Mouse (Mus musculus): ENCODE data around the gene Timm17b. TPM values are rescaled to one million over a fixed set of nuclear protein-coding genes. Genes with fewer than 3 reads are reported as not detected.

Gene Timm17b
- polyA plus RNA-seq, 1 experiment from 2014 or later, result 146 TPM

- Histone ChIP-seq H3K4me3 (replicated peaks) (no peak overlapping the region), H3K36me3 (replicated peaks) (peaks cover 21% of the 10 kb centered on the region), H3K4me2 (no peak overlapping the region), H3K27me3 (peaks cover 46% of the 10 kb centered on the region), H3K27ac (no peak overlapping the region), H3K9me3 (0 out of 2 replicates have a peak, but pooled peaks cover 3% of the 10 kb centered on the region), H3K4me1 (peaks cover 5% of the 10 kb centered on the region; the same call in 1 of the 2 replicates), H3K9ac (no peak overlapping the region)
- no peak for ATAC-seq (ENCODE audit: low FRiP score)
- 23% methylated on average over 10 of the region's 10 CpGs for WGBS
These were observed 28.0 kb downstream of the Timm17b start for GRCm38 (mm10) chrX:7927116-7927515.

- 17% methylated on average over 18 of the region's 19 CpGs for WGBS
- no peak for ATAC-seq (ENCODE audit: low FRiP score)
- H3K9ac ChIP-seq, result no peak within 1 kb of the TSS
- no peak within 1 kb of the TSS for H3K4me3 ChIP-seq (replicated peaks)
- no peak within 1 kb of the TSS for H3K27ac ChIP-seq
- no peaks in the 10 kb centered on the region for H3K4me1 ChIP-seq
- no peak within 1 kb of the TSS for H3K4me2 ChIP-seq
- H3K9me3 ChIP-seq, result 0 out of 2 replicates have a peak, but pooled peaks cover 3% of the 10 kb centered on the region
- H3K36me3 ChIP-seq (replicated peaks), result peaks cover 27% of the 10 kb centered on the region
- H3K27me3 ChIP-seq, result peaks cover 34% of the 10 kb centered on the region
These were observed 29.2 kb downstream of the Timm17b start, which contains the start of gene Eras for GRCm38 (mm10) chrX:7928270-7928790. Gene Eras (minus strand): TSS chrX:7928607.

DNA sequence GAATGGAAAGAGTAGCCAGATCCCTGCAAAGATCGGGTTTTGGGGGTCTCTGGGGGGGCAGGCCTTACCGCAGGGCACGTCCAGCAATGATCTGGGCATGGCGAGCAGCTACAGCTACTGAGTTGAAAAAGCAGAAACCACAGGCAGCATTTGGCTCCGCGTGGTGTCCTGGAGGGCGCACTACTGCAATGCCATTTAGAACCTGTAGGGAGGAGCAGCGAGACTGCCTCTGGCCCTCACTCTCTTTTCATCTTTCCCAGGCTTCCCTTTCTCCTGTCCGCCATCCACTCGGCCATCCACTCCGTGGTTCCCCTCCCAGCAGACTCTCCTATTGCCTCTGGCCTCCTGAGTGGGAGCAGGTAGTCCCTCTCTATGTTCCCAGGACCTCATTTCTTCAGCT lies 37.7 kb downstream of the Timm17b start:
- H3K9ac ChIP-seq, result no peak overlapping the region
- no peaks in the 10 kb centered on the region for H3K9me3 ChIP-seq
- H3K4me3 ChIP-seq (replicated peaks), result no peak overlapping the region
- peaks cover 48% of the 10 kb centered on the region for H3K36me3 ChIP-seq (replicated peaks)
- no peak overlapping the region for H3K27ac ChIP-seq
- H3K27me3 ChIP-seq, result no peaks in the 10 kb centered on the region
- 54% methylated on average over 10 of the region's 11 CpGs for whole genome bisulfite sequencing
- H3K4me1 ChIP-seq, result no peaks in the 10 kb centered on the region
- no peak for ATAC-seq (ENCODE audit: low FRiP score)
- H3K4me2 ChIP-seq, result no peak overlapping the region

- WGBS, result 95% methylated on average over 6 of the region's 6 CpGs
- H3K27ac ChIP-seq, result no peak overlapping the region
- no peaks in the 10 kb centered on the region for H3K4me1 ChIP-seq
- H3K4me2 ChIP-seq, result no peak overlapping the region
- no peaks in the 10 kb centered on the region for H3K9me3 ChIP-seq
- H3K36me3 ChIP-seq (replicated peaks), result peaks cover 45% of the 10 kb centered on the region
- H3K9ac ChIP-seq, result no peak overlapping the region
- no peak overlapping the region for H3K4me3 ChIP-seq (replicated peaks)
- ATAC-seq (ENCODE audit: low FRiP score), result no peak
- H3K27me3 ChIP-seq, result no peaks in the 10 kb centered on the region
These were observed 38.5 kb downstream of the Timm17b start for GRCm38 (mm10) chrX:7937667-7938066.

DNA sequence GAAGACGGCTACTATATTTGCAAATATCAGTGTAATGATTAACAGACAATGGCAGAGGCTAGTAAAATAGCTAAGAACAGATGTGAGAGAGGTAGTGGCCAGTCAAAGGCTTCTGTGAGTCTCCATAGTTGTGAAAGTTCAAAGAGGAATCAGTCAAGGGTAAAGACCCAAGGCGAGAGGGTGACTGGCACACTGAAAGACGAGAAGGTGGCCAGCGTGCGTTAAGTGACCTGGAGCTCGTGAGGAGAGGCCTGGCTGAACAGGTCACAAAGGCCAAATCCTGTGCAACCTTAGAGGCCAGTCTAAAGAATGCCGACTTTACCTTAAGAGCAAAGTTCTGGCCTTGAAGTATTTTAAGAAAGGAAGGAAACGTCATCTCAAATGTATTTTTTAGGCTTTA lies 46.5 kb downstream of the Timm17b start:
- ATAC-seq (ENCODE audit: low FRiP score), result no peak
- H3K27ac ChIP-seq, result no peak overlapping the region
- peaks cover 3% of the 10 kb centered on the region; the same call in 1 of the 2 replicates for H3K36me3 ChIP-seq (replicated peaks)
- no peak overlapping the region for H3K4me3 ChIP-seq (replicated peaks)
- peaks cover 5% of the 10 kb centered on the region for H3K4me1 ChIP-seq
- H3K9me3 ChIP-seq, result no peaks in the 10 kb centered on the region
- 56% methylated on average over 8 of the region's 8 CpGs for WGBS
- H3K9ac ChIP-seq, result no peak overlapping the region
- no peaks in the 10 kb centered on the region for H3K27me3 ChIP-seq
- H3K4me2 ChIP-seq, result no peak overlapping the region

DNA sequence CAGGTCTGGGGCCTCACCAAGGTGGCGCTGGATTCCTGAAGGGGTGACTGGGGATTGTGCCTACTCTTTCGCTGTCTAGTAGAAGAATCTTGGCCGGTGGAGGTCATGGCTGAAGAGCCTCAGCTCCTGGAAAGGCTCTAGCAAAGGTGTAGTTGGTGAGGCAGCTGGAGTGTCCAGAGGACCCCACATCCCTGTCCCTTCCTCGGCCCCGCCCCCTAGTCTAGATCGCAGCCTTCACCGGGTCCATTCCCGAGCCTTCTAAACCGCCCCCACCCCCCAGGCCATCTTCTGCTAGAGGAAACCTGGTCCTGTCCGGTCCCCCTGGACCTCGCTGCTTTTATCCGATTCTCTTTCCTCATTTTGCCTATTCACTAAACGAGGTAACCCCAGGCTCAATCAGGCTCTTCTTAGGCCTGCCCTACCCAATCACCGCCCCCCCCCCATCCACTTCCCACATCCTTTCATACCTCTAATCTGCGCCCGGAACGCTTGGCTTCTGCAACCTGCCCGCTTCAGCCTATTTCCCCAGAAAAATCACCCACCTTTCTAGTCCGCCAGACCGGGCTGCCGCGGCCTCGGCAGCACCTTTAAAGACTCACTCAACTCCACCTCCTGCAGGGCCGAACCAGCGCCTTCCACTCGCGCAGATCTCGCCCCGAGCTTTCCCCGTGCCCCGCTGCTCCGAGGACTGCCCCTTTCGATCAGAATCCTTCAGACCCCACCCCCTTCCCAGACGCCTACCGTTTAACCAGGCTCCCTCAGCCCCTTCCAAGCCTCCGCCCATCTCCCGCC lies 48.1 kb downstream of the Timm17b start, which contains the start of gene Hdac6:
Gene Hdac6 (minus strand): TSS at position 782 of the 792 bp plus-strand sequence.
- peak within 1 kb of the TSS; percentile 60 for H3K4me2 ChIP-seq
- no peaks in the 10 kb centered on the region for H3K36me3 ChIP-seq (replicated peaks)
- H3K4me3 ChIP-seq (replicated peaks), result peak within 1 kb of the TSS; percentile 46
- 24% methylated on average over 36 of the region's 37 CpGs for WGBS
- H3K9ac ChIP-seq, result peak within 1 kb of the TSS; percentile 60
- H3K9me3 ChIP-seq, result no peaks in the 10 kb centered on the region
- peaks cover 5% of the 10 kb centered on the region for H3K4me1 ChIP-seq
- peak within 1 kb of the TSS; percentile 50; the same call in 1 of the 2 replicates for H3K27ac ChIP-seq
- peak; percentile 57 for ATAC-seq (ENCODE audit: low FRiP score)
- H3K27me3 ChIP-seq, result no peaks in the 10 kb centered on the region

GRCm38 (mm10) chrX:7947900-7948492 lies 48.8 kb downstream of the Timm17b start:
- Histone ChIP-seq H3K4me3 (replicated peaks) (peak overlapping the region; percentile 46), H3K9ac (no peak overlapping the region), H3K36me3 (replicated peaks) (no peaks in the 10 kb centered on the region), H3K4me1 (peaks cover 5% of the 10 kb centered on the region), H3K27ac (no peak overlapping the region), H3K27me3 (no peaks in the 10 kb centered on the region), H3K4me2 (peak overlapping the region; percentile 60), H3K9me3 (no peaks in the 10 kb centered on the region)
- ATAC-seq (ENCODE audit: low FRiP score), result peak; percentile 99; the same call in 1 of the 2 replicates
- WGBS, result 14% methylated on average over 38 of the region's 38 CpGs

GRCm38 (mm10) chrX:7950091-7950490 lies 50.9 kb downstream of the Timm17b start:
- 98% methylated on average over 7 of the region's 7 CpGs for WGBS
- H3K9me3 ChIP-seq, result no peaks in the 10 kb centered on the region
- H3K4me3 ChIP-seq (replicated peaks), result no peak overlapping the region
- H3K4me2 ChIP-seq, result no peak overlapping the region
- H3K4me1 ChIP-seq, result peaks cover 5% of the 10 kb centered on the region
- H3K36me3 ChIP-seq (replicated peaks), result no peaks in the 10 kb centered on the region
- H3K27me3 ChIP-seq, result no peaks in the 10 kb centered on the region
- ATAC-seq (ENCODE audit: low FRiP score), result no peak
- H3K27ac ChIP-seq, result no peak overlapping the region
- no peak overlapping the region for H3K9ac ChIP-seq

Other genes with a start within 250 kb of the Timm17b start
- 2.0 and 2.6 TPM in 2 replicates for gene Prickle3, start 242.1 kb upstream of the Timm17b start, polyA plus RNA-seq (2016; fragmentation: Nextera tagmentation; extraction: Ambion mirVana)
- 45.5 and 52.0 TPM in 2 replicates for gene Plp2, start 228.0 kb upstream of the Timm17b start, polyA plus RNA-seq (2016; fragmentation: Nextera tagmentation; extraction: Ambion mirVana)
- 0.09 and 0.19 TPM in 2 replicates for gene Magix, start 218.1 kb upstream of the Timm17b start, polyA plus RNA-seq (2016; fragmentation: Nextera tagmentation; extraction: Ambion mirVana)
- 45.6 and 53.4 TPM in 2 replicates for gene Gpkow, start 202.2 kb upstream of the Timm17b start, polyA plus RNA-seq (2016; fragmentation: Nextera tagmentation; extraction: Ambion mirVana)
- 21.1 and 21.2 TPM in 2 replicates for gene Wdr45, start 185.0 kb upstream of the Timm17b start, polyA plus RNA-seq (2016; fragmentation: Nextera tagmentation; extraction: Ambion mirVana)
- gene Gm45208, start 177.1 kb upstream of the Timm17b start, polyA plus RNA-seq (2016; fragmentation: Nextera tagmentation; extraction: Ambion mirVana), result 0.66 TPM in 1 of 2 replicates, not detected in the other
- 79.5 and 84.7 TPM in 2 replicates for gene Praf2, start 170.9 kb upstream of the Timm17b start, polyA plus RNA-seq (2016; fragmentation: Nextera tagmentation; extraction: Ambion mirVana)
- gene Ccdc120, start 148.5 kb upstream of the Timm17b start, polyA plus RNA-seq (2016; fragmentation: Nextera tagmentation; extraction: Ambion mirVana), result 29.6 and 31.1 TPM in 2 replicates
- 27.9 and 30.3 TPM in 2 replicates for gene Tfe3, start 136.8 kb upstream of the Timm17b start, polyA plus RNA-seq (2016; fragmentation: Nextera tagmentation; extraction: Ambion mirVana)
- 75.7 and 84.4 TPM in 2 replicates for gene Gripap1, start 109.6 kb upstream of the Timm17b start, polyA plus RNA-seq (2016; fragmentation: Nextera tagmentation; extraction: Ambion mirVana)
- 0.95 and 1.5 TPM in 2 replicates for gene Kcnd1, start 77.1 kb upstream of the Timm17b start, polyA plus RNA-seq (2016; fragmentation: Nextera tagmentation; extraction: Ambion mirVana)
- 60.8 and 63.0 TPM in 2 replicates for gene Otud5, start 58.0 kb upstream of the Timm17b start, polyA plus RNA-seq (2016; fragmentation: Nextera tagmentation; extraction: Ambion mirVana)
- 10.4 and 13.2 TPM in 2 replicates for gene Pim2, start 21.1 kb upstream of the Timm17b start, polyA plus RNA-seq (2016; fragmentation: Nextera tagmentation; extraction: Ambion mirVana)
- gene Slc35a2, start 15.3 kb upstream of the Timm17b start, polyA plus RNA-seq (2016; fragmentation: Nextera tagmentation; extraction: Ambion mirVana), result 30.4 and 31.8 TPM in 2 replicates
- 169 and 181 TPM in 2 replicates for gene Pqbp1, start 88 bp upstream of the Timm17b start, polyA plus RNA-seq (2016; fragmentation: Nextera tagmentation; extraction: Ambion mirVana)
- gene Gm10491, start 8.5 kb downstream of the Timm17b start, polyA plus RNA-seq (2016; fragmentation: Nextera tagmentation; extraction: Ambion mirVana), result not detected in 2 replicates
- not detected in 2 replicates for gene Gm10490, start 10.2 kb downstream of the Timm17b start, polyA plus RNA-seq (2016; fragmentation: Nextera tagmentation; extraction: Ambion mirVana)
- gene Pcsk1n, start 20.5 kb downstream of the Timm17b start, polyA plus RNA-seq (2016; fragmentation: Nextera tagmentation; extraction: Ambion mirVana), result 57.6 and 59.9 TPM in 2 replicates
- not detected in 2 replicates for gene Eras, start 29.2 kb downstream of the Timm17b start, polyA plus RNA-seq (2016; fragmentation: Nextera tagmentation; extraction: Ambion mirVana)
- 81.5 and 85.6 TPM in 2 replicates for gene Hdac6, start 48.5 kb downstream of the Timm17b start, polyA plus RNA-seq (2016; fragmentation: Nextera tagmentation; extraction: Ambion mirVana)
- 0.87 and 0.97 TPM in 2 replicates for gene Gata1, start 78.7 kb downstream of the Timm17b start, polyA plus RNA-seq (2016; fragmentation: Nextera tagmentation; extraction: Ambion mirVana)
- gene Glod5, start 119.1 kb downstream of the Timm17b start, polyA plus RNA-seq (2016; fragmentation: Nextera tagmentation; extraction: Ambion mirVana), result 0.31 and 0.42 TPM in 2 replicates
- gene Suv39h1, start 175.4 kb downstream of the Timm17b start, polyA plus RNA-seq (2016; fragmentation: Nextera tagmentation; extraction: Ambion mirVana), result 83.3 and 87.9 TPM in 2 replicates
- 0.09 and 0.17 TPM in 2 replicates for gene Was, start 191.1 kb downstream of the Timm17b start, polyA plus RNA-seq (2016; fragmentation: Nextera tagmentation; extraction: Ambion mirVana)
- 38.6 and 39.1 TPM in 2 replicates for gene Wdr13, start 233.5 kb downstream of the Timm17b start, polyA plus RNA-seq (2016; fragmentation: Nextera tagmentation; extraction: Ambion mirVana)
- 484 and 498 TPM in 2 replicates for gene Rbm3, start 246.5 kb downstream of the Timm17b start, polyA plus RNA-seq (2016; fragmentation: Nextera tagmentation; extraction: Ambion mirVana)